Mouse (Mus musculus): ENCODE data around the gene Kdm2b. TPM values are rescaled to one million over a fixed set of nuclear protein-coding genes. Genes with fewer than 3 reads are reported as not detected.

The Kdm2b gene
- polyA plus RNA-seq, 1 experiment from 2014 or later: 88.1 TPM

DNA sequence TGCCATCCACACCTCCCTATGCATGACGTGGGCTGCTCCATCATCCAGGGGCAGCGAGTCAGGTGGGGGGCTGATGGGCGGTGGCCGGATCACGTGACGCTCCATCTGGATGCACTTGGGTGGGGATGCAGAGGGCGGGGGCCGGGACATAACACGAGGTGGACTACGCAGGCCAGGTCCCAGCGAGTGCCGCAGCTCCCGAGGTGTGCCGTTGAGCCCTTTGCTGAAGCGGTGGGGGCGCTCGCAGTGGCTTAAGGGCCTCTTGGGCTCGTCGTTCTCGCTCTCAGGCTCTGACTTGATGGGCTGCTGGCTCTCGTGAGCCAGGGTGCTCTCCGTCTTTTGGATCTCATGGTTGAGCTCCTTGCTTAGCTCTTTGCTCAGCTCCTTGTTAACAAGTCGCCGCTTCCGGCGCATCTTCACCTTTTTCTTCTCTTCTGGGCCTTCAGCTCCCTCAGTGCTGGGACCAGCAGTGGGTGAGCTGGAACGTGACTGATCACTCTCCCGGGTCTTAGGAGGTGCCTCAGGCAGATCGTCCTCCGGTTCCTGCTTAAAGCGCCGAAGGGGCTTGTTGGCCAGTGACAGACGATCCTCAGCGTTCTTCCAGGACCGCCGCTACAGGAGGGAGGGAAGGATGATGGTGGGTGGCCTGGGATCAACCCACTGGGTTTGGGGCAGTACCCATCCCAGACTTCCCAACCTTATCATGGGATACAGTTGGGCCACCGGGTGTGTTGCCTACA lies 109.2 kb downstream of the Kdm2b start:
- H3K9me3 ChIP-seq: no peaks in the 10 kb centered on the region
- H3K36me3 ChIP-seq (replicated peaks): peaks cover 88% of the 10 kb centered on the region
- H3K4me1 ChIP-seq: no peaks in the 10 kb centered on the region
- H3K27me3 ChIP-seq (replicated peaks; ENCODE audit: low read depth, poor library complexity, severe bottlenecking): no peaks in the 10 kb centered on the region
- H3K27ac ChIP-seq (replicated peaks): no peak overlapping the region
- H3K4me3 ChIP-seq: no peak overlapping the region
- DNase-seq (ENCODE audit: low spot score): no peak
- WGBS: 94% methylated on average over 37 of the region's 37 CpGs

DNA sequence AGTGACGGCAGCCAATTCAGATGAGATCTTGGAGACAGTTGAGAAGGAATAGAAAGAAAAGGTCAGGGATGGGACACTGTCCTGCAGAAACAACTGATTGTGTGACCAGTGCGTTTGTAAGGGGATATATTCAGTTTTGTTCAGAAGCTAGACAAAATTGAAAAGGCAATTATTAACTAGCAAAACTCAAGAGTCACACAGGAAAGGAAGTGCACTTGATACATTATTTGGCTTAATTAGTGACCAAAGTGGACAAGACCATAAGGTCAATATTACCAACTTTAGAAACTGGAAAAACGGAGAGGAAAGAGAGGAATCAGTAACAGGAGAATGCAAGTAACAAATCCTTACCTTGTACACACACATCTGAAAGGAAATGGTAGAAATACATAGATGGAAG lies 113.0 kb downstream of the Kdm2b start:
- no peak overlapping the region for H3K27ac ChIP-seq (replicated peaks)
- 87% methylated on average over 3 of the region's 3 CpGs for WGBS
- H3K4me1 ChIP-seq: no peaks in the 10 kb centered on the region
- no peak for DNase-seq (ENCODE audit: low spot score)
- H3K27me3 ChIP-seq (replicated peaks; ENCODE audit: low read depth, poor library complexity, severe bottlenecking): no peaks in the 10 kb centered on the region
- peaks cover 87% of the 10 kb centered on the region for H3K36me3 ChIP-seq (replicated peaks)
- no peaks in the 10 kb centered on the region for H3K9me3 ChIP-seq
- H3K4me3 ChIP-seq: no peak overlapping the region

DNA sequence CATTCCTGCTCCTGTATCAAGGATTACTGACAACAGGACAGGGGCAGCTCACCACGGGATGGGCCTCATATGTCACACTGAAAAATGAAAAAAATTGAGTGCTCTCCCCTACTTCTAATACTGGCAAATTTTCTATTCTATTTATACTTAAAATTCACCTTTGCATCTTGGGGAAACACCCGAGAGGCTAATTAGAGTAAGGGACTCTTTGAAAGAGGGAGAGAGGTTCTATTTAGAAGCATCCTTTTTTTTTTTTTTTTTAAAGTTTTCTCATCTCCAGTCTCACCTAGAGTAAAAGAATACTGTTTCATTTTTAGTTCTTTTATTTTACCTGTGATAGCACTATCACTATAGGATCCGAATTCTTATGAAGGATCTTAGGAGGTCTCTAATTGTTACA lies 115.3 kb downstream of the Kdm2b start:
- Histone ChIP-seq H3K27me3 (replicated peaks; ENCODE audit: low read depth, poor library complexity, severe bottlenecking) (no peaks in the 10 kb centered on the region), H3K4me1 (no peaks in the 10 kb centered on the region), H3K4me3 (no peak overlapping the region), H3K9me3 (no peaks in the 10 kb centered on the region), H3K27ac (replicated peaks) (no peak overlapping the region), H3K36me3 (replicated peaks) (peaks cover 77% of the 10 kb centered on the region)
- DNase-seq (ENCODE audit: low spot score): no peak
- 90% methylated on average over 3 of the region's 3 CpGs for WGBS

DNA sequence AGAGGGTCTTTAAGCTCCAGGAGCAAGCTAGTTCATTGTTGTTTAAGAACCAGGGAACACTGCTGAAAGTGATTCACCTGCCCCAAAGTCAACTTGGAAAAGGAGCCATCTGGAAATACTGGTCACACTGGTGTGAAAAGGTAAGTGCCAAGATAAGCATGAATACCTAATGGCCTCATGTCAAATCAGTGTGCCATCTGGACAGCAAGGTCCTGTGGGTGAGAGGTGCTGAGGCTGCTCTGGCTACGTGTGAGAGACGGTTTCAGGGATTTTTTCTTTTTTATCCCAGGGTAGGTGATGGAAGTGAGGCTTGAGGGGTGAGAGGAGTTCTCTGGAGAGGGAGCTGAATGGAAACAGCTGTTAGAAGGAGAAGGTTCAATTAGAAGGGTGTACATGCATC lies 116.0 kb downstream of the Kdm2b start:
- H3K9me3 ChIP-seq: no peaks in the 10 kb centered on the region
- no peaks in the 10 kb centered on the region for H3K4me1 ChIP-seq
- WGBS: 79% methylated on average over 2 of the region's 2 CpGs
- H3K27me3 ChIP-seq (replicated peaks; ENCODE audit: low read depth, poor library complexity, severe bottlenecking): no peaks in the 10 kb centered on the region
- DNase-seq (ENCODE audit: low spot score): no peak
- H3K36me3 ChIP-seq (replicated peaks): peaks cover 77% of the 10 kb centered on the region
- no peak overlapping the region for H3K27ac ChIP-seq (replicated peaks)
- no peak overlapping the region for H3K4me3 ChIP-seq

DNA sequence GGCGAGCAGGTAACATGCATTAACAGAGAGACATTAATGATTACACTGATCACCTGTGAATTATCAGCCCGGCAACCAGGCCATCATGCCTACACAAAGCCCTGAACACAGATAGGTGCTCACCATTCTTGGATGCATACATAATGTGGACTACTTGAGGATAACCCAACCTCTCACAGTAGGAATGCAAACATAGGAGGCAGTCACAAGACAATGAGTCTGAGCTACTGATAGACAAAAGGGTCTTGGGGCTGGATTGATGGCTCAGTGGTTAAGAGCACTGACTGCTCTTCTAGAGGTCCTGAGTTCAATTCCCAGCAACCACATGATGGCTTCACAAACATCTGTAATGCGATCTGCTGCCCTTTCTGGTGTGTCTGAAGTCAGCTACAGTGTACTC lies 117.0 kb downstream of the Kdm2b start:
- no peak overlapping the region for H3K4me3 ChIP-seq
- no peak overlapping the region for H3K27ac ChIP-seq (replicated peaks)
- no peaks in the 10 kb centered on the region for H3K27me3 ChIP-seq (replicated peaks; ENCODE audit: low read depth, poor library complexity, severe bottlenecking)
- no peak for DNase-seq (ENCODE audit: low spot score)
- H3K36me3 ChIP-seq (replicated peaks): peaks cover 77% of the 10 kb centered on the region
- WGBS: 93% methylated on average over 3 of the region's 3 CpGs
- H3K4me1 ChIP-seq: no peaks in the 10 kb centered on the region
- H3K9me3 ChIP-seq: no peaks in the 10 kb centered on the region

DNA sequence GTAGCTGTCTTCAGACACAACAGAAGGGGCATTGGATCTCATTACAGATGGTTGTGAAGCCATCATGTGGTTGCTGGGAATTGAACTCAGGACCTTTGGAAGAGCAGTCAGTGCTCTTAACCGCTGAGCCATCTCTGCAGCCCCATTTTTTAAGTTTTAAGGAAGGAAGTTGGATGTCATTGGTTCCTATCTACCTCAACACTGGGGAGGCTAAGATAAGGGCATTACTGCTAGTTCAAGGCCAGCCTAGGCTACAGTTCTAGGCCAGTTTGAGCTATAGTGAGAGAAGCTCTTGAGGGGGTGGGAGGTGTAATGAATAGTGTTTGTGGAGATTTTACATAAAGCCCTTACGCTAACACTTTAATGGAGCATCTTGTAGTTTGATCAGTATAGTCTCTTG lies 126.6 kb downstream of the Kdm2b start:
- no peak overlapping the region for H3K27ac ChIP-seq (replicated peaks)
- 97% methylated on average over 2 of the region's 2 CpGs for WGBS
- no peaks in the 10 kb centered on the region for H3K4me1 ChIP-seq
- H3K27me3 ChIP-seq (replicated peaks; ENCODE audit: low read depth, poor library complexity, severe bottlenecking): no peaks in the 10 kb centered on the region
- peaks cover 82% of the 10 kb centered on the region for H3K36me3 ChIP-seq (replicated peaks)
- DNase-seq (ENCODE audit: low spot score): no peak
- no peaks in the 10 kb centered on the region for H3K9me3 ChIP-seq
- H3K4me3 ChIP-seq: no peak overlapping the region

DNA sequence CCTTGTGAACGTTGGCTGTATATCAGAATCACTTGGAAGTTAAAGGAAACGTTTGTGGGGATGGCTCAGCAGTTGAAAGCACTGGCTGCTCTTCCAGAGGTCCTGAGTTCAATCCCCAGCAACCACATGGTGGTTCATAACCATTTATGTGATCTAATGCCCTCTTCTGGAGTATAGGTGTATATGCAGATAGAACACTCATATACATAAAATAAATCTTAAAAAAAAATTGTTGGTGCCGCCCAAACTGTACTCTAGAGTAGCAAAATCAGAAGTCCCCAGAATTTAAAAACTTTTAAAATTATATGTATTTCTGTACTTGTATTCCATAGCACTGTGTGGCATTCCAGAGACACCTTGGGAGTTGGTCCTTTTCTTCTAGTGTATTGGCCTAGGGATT lies 133.8 kb downstream of the Kdm2b start:
- WGBS: 90% methylated on average over 3 of the region's 3 CpGs
- no peaks in the 10 kb centered on the region for H3K9me3 ChIP-seq
- DNase-seq (ENCODE audit: low spot score): no peak
- peaks cover 13% of the 10 kb centered on the region for H3K4me1 ChIP-seq
- H3K27ac ChIP-seq (replicated peaks): no peak overlapping the region
- H3K27me3 ChIP-seq (replicated peaks; ENCODE audit: low read depth, poor library complexity, severe bottlenecking): no peaks in the 10 kb centered on the region
- H3K4me3 ChIP-seq: no peak overlapping the region
- peaks cover 23% of the 10 kb centered on the region for H3K36me3 ChIP-seq (replicated peaks)

DNA sequence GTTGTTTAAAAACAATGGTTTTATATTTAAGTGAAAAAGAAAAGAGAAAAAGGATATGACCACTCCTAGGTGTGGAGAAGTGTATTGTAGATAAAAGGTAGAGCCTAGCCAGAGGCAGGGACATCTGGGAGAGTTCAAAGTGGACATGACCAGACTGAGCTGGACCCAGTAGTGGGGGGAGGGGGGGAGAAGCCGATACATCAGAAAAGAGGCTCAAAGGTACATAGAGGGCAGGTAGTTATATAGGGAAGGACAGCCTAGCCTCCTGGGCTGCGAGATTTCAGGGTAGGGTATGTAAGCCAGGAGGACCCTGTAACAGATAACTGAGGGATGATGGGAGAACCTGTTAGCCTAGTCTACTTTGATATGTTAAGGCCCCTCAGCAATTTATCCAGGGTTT lies 137.0 kb downstream of the Kdm2b start:
- Histone ChIP-seq H3K4me1 (peaks cover 24% of the 10 kb centered on the region), H3K4me3 (no peak overlapping the region), H3K27me3 (replicated peaks; ENCODE audit: low read depth, poor library complexity, severe bottlenecking) (no peaks in the 10 kb centered on the region), H3K27ac (replicated peaks) (no peak overlapping the region), H3K36me3 (replicated peaks) (peaks cover 13% of the 10 kb centered on the region), H3K9me3 (no peaks in the 10 kb centered on the region)
- no peak for DNase-seq (ENCODE audit: low spot score)
- WGBS: 81% methylated on average over 2 of the region's 2 CpGs

DNA sequence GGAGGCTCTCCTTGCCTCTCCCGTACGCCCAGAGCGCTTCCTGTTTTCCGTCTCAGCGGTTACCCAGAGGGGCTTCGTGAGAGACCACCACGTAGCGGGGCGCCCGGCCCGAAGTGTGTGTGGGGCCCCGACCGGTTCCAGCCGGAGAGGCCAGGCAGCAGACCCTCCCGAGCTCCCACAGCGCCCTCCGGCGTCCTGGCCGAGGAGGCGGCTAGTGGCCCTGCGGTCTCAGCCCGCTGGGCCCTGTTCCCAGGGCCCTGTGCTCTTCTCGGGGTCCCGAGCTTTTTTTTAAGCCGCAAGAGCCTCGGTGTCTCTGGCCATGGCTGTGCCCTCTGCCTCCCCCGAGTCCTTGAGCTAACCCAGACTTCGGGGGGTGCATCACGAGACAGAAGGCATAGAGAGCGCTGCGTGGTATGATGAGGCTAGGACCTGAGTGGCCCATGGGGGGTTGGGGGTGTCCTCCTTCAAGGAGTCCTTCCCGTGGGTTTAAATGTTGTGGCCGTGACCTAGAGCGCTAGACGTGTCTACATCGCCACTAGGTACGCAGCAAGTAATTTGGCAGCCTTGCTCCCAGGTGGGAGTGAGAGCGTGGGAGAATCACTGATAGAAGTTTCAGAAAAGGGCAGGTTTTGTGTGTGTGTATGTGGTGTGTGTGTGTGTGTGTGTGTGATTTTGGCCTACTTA lies 139.2 kb downstream of the Kdm2b start:
- no peaks in the 10 kb centered on the region for H3K9me3 ChIP-seq
- no peaks in the 10 kb centered on the region for H3K27me3 ChIP-seq (replicated peaks; ENCODE audit: low read depth, poor library complexity, severe bottlenecking)
- peaks cover 24% of the 10 kb centered on the region for H3K4me1 ChIP-seq
- no peaks in the 10 kb centered on the region; the same call in 1 of the 2 replicates for H3K36me3 ChIP-seq (replicated peaks)
- peak overlapping the region; percentile 97 for H3K27ac ChIP-seq (replicated peaks)
- under 1% methylated on average over 38 of the region's 38 CpGs for WGBS
- H3K4me3 ChIP-seq: peak overlapping the region; percentile 91
- no peak for DNase-seq (ENCODE audit: low spot score)

DNA sequence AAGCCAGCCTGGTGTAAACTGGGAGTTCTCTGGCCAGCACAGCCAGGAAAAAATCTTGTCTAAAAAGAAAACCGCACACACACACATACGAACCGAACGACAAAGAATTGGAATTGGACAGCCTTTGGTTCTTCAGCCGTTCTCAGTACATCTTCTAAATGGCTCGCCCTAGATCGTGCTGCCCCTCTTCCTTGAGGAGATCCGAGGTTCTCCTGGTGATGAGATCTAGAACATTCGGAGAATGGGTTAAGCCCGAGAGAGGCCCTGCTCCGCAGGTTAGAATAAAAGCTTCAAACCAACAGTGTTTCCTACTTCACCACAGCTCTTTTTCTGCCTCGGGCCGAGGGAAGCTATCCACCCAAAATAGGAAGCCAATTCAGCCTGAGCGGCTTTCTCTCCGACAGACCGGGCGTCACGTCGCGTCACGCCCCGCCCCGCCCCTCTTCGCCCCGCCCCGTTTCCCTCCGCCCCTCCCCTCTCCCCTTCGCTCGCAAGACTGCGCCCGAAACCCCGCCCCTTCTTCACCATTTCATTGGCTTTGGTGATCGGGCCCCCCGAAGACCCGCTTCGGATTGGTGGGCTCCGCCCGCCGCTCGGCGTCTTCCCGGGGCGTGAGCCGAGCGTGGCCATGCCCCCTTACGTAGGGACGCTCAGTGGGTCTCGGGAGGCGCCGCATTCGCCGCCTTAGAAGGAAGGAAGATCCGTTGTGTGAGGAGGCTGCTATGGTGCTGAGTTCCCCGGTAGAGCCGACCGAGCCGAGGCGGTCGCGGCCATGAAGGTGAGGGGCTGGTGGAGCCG lies 139.9 kb downstream of the Kdm2b start, which contains the start of gene Rnf34:
Gene Rnf34, plus strand, starts transcription at position 528 of the 798 bp plus-strand sequence.
- Histone ChIP-seq H3K27me3 (replicated peaks; ENCODE audit: low read depth, poor library complexity, severe bottlenecking) (no peaks in the 10 kb centered on the region), H3K4me1 (peaks cover 24% of the 10 kb centered on the region), H3K9me3 (no peaks in the 10 kb centered on the region), H3K27ac (replicated peaks) (peak within 1 kb of the TSS; percentile 97), H3K4me3 (peak within 1 kb of the TSS; percentile 91), H3K36me3 (replicated peaks) (no peaks in the 10 kb centered on the region; the same call in 1 of the 2 replicates)
- peak; percentile 99 for DNase-seq (ENCODE audit: low spot score)
- WGBS: under 1% methylated on average over 61 of the region's 61 CpGs

DNA sequence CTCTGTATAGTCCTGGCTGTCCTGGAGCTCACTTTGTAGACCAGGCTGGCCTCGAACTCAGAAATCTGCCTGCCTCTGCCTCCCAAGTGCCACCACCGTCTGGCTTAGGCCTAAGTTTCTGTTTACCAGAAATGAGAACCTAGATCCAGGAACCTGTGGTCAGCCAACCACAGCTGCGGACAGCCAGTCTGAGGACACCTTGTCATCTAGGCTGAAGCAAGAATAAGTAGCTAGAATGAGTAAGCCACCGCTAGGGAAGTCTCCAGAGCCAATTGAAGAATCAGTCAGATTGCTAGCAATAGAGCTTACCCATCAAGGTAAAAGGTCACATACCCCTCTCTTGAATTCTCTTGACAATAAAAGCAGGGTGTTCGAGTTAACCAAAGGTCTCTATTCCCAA lies 145.8 kb downstream of the Kdm2b start:
- Histone ChIP-seq H3K4me1 (no peaks in the 10 kb centered on the region; the same call in 1 of the 2 replicates), H3K9me3 (no peaks in the 10 kb centered on the region), H3K36me3 (replicated peaks) (no peaks in the 10 kb centered on the region), H3K4me3 (no peak overlapping the region), H3K27ac (replicated peaks) (no peak overlapping the region), H3K27me3 (replicated peaks; ENCODE audit: low read depth, poor library complexity, severe bottlenecking) (no peaks in the 10 kb centered on the region)
- 88% methylated on average over 5 of the region's 5 CpGs for WGBS
- DNase-seq (ENCODE audit: low spot score): no peak

DNA sequence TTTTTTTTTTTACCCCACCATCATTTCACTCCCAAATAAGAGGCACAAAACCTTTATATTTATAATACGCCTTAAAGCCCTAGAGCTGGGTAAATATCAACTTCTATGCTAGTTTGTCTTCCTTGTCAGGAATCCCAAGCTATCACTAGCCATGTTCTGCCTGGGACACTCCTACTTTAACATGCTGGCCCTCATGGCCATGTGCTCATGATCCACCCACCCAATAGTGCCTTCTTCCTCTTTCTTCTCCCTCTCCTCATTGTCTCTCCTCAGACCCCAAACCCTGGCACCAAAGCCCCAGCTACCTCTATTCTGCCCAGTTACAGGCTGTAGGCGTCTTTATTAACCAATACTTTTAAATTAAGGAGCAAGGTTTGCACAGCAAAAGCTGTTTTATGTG lies 148.5 kb downstream of the Kdm2b start:
- no peaks in the 10 kb centered on the region for H3K9me3 ChIP-seq
- 85% methylated on average over 2 of the region's 2 CpGs for WGBS
- H3K4me1 ChIP-seq: no peaks in the 10 kb centered on the region
- no peaks in the 10 kb centered on the region for H3K27me3 ChIP-seq (replicated peaks; ENCODE audit: low read depth, poor library complexity, severe bottlenecking)
- H3K27ac ChIP-seq (replicated peaks): no peak overlapping the region
- H3K4me3 ChIP-seq: no peak overlapping the region
- no peak for DNase-seq (ENCODE audit: low spot score)
- no peaks in the 10 kb centered on the region for H3K36me3 ChIP-seq (replicated peaks)
